Mouse (Mus musculus): ENCODE results near the gene Sipa1. TPM values are rescaled to one million over a fixed set of nuclear protein-coding genes. Genes with fewer than 3 reads are reported as not detected.
A peak's percentile ranks its signal among the peaks of the same experiment; 100 is the strongest.

Gene Sipa1
- polyA plus RNA-seq, 1 experiment from 2014 or later, result 18.1 TPM

- in situ Hi-C loops (cut with MboI; ENCODE audit: low pct_unique_long_range_greater_than_20kb), result no loop called here
- no peak for DNase-seq (ENCODE audit: low read depth, low spot score)
- ATAC-seq, result no peak
- ChIA-PET POLR2A (interaction anchor here (1.0 to 1.3 kb wide), 3 partner anchors 9 to 24 kb away, joined by 4 to 5 read pairs (median 5); no protein-coding TSS in a partner anchor), CTCF (interaction anchor here (1.0 to 2.0 kb wide), 3 partner anchors 10 to 125 kb away, joined by 3 to 6 read pairs (median 3); no protein-coding TSS in a partner anchor)
- TF ChIP-seq CTCF (IDR thresholded peaks at IDR 0.05), result no peak
- no peaks in the 10 kb centered on the region for H3K27me3 ChIP-seq
Observed at GRCm38 (mm10) chr19:5662310-5662709, 1.2 kb downstream of the Sipa1 start.

GRCm38 (mm10) chr19:5660942-5661751 is 2.4 kb downstream of the Sipa1 start:
- H3K27me3 ChIP-seq, result no peaks in the 10 kb centered on the region
- ATAC-seq, result no peak
- ChIA-PET POLR2A (interaction anchor here (0.5 to 1.3 kb wide), 4 partner anchors 9 to 140 kb away, joined by 3 to 4 read pairs (median 3); no protein-coding TSS in a partner anchor), CTCF (interaction anchor here (1.0 kb wide), 1 partner anchor 126 kb away, joined by 3 read pairs; no protein-coding TSS in a partner anchor)
- TF ChIP-seq CTCF (IDR thresholded peaks at IDR 0.05), result no peak
- in situ Hi-C loops (cut with MboI; ENCODE audit: low pct_unique_long_range_greater_than_20kb), result no loop called here
- DNase-seq (ENCODE audit: low read depth, low spot score), result no peak

DNA sequence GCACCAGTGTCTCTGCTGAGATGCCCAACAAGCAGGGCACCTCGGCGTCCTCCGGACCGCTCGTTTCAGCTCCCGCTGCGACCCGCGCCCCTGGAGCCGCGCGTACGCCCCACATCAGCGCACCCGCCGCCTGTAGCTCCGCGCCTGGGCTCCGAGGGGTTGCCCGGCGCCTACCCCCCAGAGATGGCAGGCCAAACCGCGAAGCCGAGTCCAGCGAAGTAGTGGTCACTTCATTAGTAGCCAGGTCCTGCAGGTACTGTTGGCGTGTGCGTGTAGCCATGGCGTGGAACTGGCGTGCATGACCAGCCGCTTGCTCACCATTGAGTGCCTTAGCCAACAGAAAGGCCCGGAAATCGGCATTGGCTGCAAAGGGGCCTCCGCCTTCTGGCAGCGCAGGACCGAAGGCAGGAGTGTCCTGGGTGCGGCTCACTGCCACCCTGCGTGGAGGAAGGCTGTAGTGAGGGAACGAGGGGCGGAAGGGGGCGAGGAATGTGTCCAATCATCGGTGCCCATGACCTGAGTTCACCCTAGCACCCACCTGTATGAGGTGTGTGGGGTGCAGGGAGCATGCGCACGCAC is 8.7 kb downstream of the Sipa1 start:
- no peaks in the 10 kb centered on the region for H3K27me3 ChIP-seq
- DNase-seq (ENCODE audit: low read depth, low spot score), result no peak
- no peak for ATAC-seq
- POLR2A ChIA-PET, result no interaction called here
- in situ Hi-C loops (cut with MboI; ENCODE audit: low pct_unique_long_range_greater_than_20kb), result no loop called here
- CTCF ChIA-PET, result interaction anchor here (0.8 kb wide), 1 partner anchor 9 kb away, joined by 4 read pairs; no protein-coding TSS in a partner anchor
- TF ChIP-seq CTCF (IDR thresholded peaks at IDR 0.05), result no peak

DNA sequence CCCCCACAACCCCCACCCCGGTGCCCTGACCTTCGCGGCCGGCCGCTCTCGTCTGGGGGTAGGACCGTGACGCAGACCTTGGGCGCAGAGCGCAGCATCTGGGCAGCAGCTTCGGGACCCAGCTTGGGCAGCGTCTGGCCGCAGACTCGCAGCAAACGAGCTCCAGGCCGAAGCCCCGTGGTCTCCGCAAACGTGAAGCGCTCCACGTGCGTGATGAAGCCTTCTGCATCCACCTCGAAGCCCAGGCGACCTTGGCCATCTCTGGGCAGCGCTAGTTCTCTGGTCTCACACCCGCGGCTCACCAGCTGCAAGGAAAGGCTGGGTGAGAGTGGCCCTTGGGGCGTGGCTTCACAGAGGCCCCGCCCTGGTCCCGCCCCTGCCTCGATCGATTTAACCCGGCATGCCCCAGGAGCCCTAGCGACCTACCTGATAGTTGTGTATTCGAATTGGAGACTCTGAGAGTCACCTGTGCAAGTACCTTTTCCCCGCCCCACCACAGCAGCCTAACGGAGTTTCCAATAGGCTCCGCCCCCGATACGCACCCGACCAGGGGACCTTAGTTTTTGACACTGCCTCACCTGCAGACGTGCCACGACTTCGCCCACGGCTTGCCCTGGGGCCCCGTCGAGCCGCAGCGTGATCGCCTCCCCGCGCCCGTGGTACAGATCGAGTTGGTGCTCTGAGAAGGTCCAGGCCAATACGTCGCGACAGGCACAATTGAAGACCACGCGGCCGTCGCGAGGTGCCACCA is 9.4 kb downstream of the Sipa1 start:
- ATAC-seq, result no peak
- no peak for DNase-seq (ENCODE audit: low read depth, low spot score)
- TF ChIP-seq CTCF (IDR thresholded peaks at IDR 0.05), result no peak
- POLR2A ChIA-PET, result no interaction called here
- H3K27me3 ChIP-seq, result no peaks in the 10 kb centered on the region
- in situ Hi-C loops (cut with MboI; ENCODE audit: low pct_unique_long_range_greater_than_20kb), result no loop called here
- CTCF ChIA-PET, result no interaction called here

- ATAC-seq (no peak), DNase-seq (ENCODE audit: low read depth, low spot score) (no peak)
- in situ Hi-C loops (cut with MboI; ENCODE audit: low pct_unique_long_range_greater_than_20kb), result no loop called here
- H3K27me3 ChIP-seq, result no peaks in the 10 kb centered on the region
- ChIA-PET CTCF (no interaction called here), POLR2A (interaction anchor here (0.7 to 1.0 kb wide), 2 partner anchors 8 to 12 kb away, joined by 3 read pairs; no protein-coding TSS in a partner anchor)
- no peak for TF ChIP-seq CTCF (IDR thresholded peaks at IDR 0.05)
Observed at GRCm38 (mm10) chr19:5652570-5652969, 10.9 kb downstream of the Sipa1 start.

GRCm38 (mm10) chr19:5651502-5652274 is 11.8 kb downstream of the Sipa1 start:
- H3K27me3 ChIP-seq, result no peaks in the 10 kb centered on the region
- POLR2A ChIA-PET, result interaction anchor here (0.7 to 1.0 kb wide), 2 partner anchors 9 to 11 kb away, joined by 3 read pairs; no protein-coding TSS in a partner anchor
- in situ Hi-C loops (cut with MboI; ENCODE audit: low pct_unique_long_range_greater_than_20kb), result no loop called here
- CTCF ChIA-PET, result no interaction called here
- ATAC-seq (no peak), DNase-seq (ENCODE audit: low read depth, low spot score) (no peak)
- TF ChIP-seq CTCF (IDR thresholded peaks at IDR 0.05), result no peak

DNA sequence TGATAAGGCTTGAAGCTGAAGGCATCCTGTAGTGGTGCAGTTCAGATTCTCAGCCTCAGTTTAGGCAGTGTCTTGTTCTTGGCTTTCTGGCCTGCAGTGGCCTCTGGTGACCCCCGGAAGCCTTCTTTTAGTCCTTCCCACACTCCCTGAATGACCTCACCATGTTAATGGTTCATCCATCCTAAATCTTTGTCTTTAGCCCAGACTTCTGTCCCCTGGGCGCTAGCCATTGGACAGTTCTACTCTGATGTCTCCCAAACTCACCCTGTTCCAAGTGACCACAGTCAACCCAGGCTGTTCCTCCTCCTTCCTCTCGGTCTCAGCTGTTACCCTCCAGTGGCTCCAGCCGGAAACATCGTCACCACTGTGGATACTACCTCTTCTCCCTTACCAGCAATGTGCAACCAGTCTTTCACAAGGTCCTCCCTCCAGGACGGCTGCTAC is 14.2 kb downstream of the Sipa1 start:
- ATAC-seq (peak; percentile 11), DNase-seq (ENCODE audit: low read depth, low spot score) (no peak)
- H3K27me3 ChIP-seq, result no peaks in the 10 kb centered on the region
- ChIA-PET CTCF (interaction anchor here (1.4 kb wide), 1 partner anchor 21 kb away, joined by 5 read pairs; no protein-coding TSS in a partner anchor), POLR2A (interaction anchor here (0.9 to 1.4 kb wide), 4 partner anchors 12 to 150 kb away, joined by 3 to 6 read pairs (median 4); partner anchors contain the start of genes Rela and Sipa1)
- no peak for TF ChIP-seq CTCF (IDR thresholded peaks at IDR 0.05)
- in situ Hi-C loops (cut with MboI; ENCODE audit: low pct_unique_long_range_greater_than_20kb), result no loop called here

GRCm38 (mm10) chr19:5648401-5649297 is 14.9 kb downstream of the Sipa1 start:
- no peak for TF ChIP-seq CTCF (IDR thresholded peaks at IDR 0.05)
- in situ Hi-C loops (cut with MboI; ENCODE audit: low pct_unique_long_range_greater_than_20kb), result no loop called here
- CTCF ChIA-PET, result interaction anchor here (0.8 to 1.4 kb wide), 2 partner anchors 12 to 21 kb away, joined by 3 to 5 read pairs; no protein-coding TSS in a partner anchor

GRCm38 (mm10) chr19:5647791-5648190 is 15.7 kb downstream of the Sipa1 start:
- DNase-seq (ENCODE audit: low read depth, low spot score) (no peak), ATAC-seq (no peak)
- in situ Hi-C loops (cut with MboI; ENCODE audit: low pct_unique_long_range_greater_than_20kb), result no loop called here
- POLR2A ChIA-PET, result no interaction called here
- no peak for TF ChIP-seq CTCF (IDR thresholded peaks at IDR 0.05)
- CTCF ChIA-PET, result interaction anchor here (1.5 kb wide), 1 partner anchor 139 kb away, joined by 4 read pairs; no protein-coding TSS in a partner anchor
- H3K27me3 ChIP-seq, result no peaks in the 10 kb centered on the region

More at GRCm38 (mm10) chr19:5648401-5649297, 14.9 kb downstream of the Sipa1 start:
- POLR2A ChIA-PET, result interaction anchor here (0.9 to 1.4 kb wide), 4 partner anchors 11 to 151 kb away, joined by 3 to 6 read pairs (median 4); partner anchors contain the start of genes Rela and Sipa1
- no peak for DNase-seq (ENCODE audit: low read depth, low spot score)
- H3K27me3 ChIP-seq, result no peaks in the 10 kb centered on the region
- peak; percentile 20 for ATAC-seq

All from Patski (cell line).